Mouse (Mus musculus) liver, adult 2 months (tissue): ENCODE data around the gene Ggt6. TPM values are rescaled to one million over a fixed set of nuclear protein-coding genes. Genes with fewer than 3 reads are reported as not detected.

Source experiments
- DNase-seq: peaks from one replicate; pipeline ENCODE4 v3.0.0-alpha.2; 2011; ENCODE audit warnings: low read depth, low spot score; ENCODE audit errors: extremely low read depth
- H3K27ac ChIP-seq: fragments of 200-500 bp; replicated peaks from 2 replicates; pipeline ENCODE4 v1.5.1; 2012; ENCODE audit warnings: low read depth, mild to moderate bottlenecking, control low read depth, inconsistent platforms, low read length; ENCODE audit not compliant: insufficient read depth
- H3K27me3 ChIP-seq: fragments of 200-500 bp; 2 replicates; pipeline ENCODE4 v1.6.1; 2012; ENCODE audit warnings: mild to moderate bottlenecking, moderate library complexity, low read length, inconsistent platforms; ENCODE audit not compliant: control insufficient read depth, insufficient read depth
- H3K36me3 ChIP-seq: fragments of 200-500 bp; 2 replicates; pipeline ENCODE4 v1.6.1; 2012; ENCODE audit warnings: low read length, inconsistent platforms; ENCODE audit not compliant: control insufficient read depth, insufficient read depth
- H3K4me1 ChIP-seq: fragments of 200-500 bp; 2 replicates; pipeline ENCODE4 v1.6.1; 2011; ENCODE audit warnings: low read length; ENCODE audit not compliant: control insufficient read depth, insufficient read depth
- H3K4me3 ChIP-seq: fragments of 200-500 bp; 2 replicates; pipeline ENCODE4 v1.5.1; 2011; ENCODE audit warnings: low read depth, mild to moderate bottlenecking, control low read depth, low read length, moderate library complexity; ENCODE audit not compliant: insufficient read depth
- H3K79me2 ChIP-seq: fragments of 200-500 bp; 2 replicates; pipeline ENCODE4 v1.6.1; 2012; ENCODE audit warnings: inconsistent platforms, mild to moderate bottlenecking, low read length, moderate library complexity; ENCODE audit not compliant: control insufficient read depth, insufficient read depth
- H3K9ac ChIP-seq: fragments of 200-500 bp; 2 replicates; pipeline ENCODE4 v1.6.1; 2012; ENCODE audit warnings: low read depth, mild to moderate bottlenecking, control low read depth, inconsistent platforms, low read length
- CTCF ChIP-seq: fragments of 200-500 bp; IDR thresholded peaks from 2 replicates; pipeline ENCODE4 v1.5.1; 2011; ENCODE audit warnings: low read depth, low read length, control low read depth
- POLR2A ChIP-seq: fragments of 200-500 bp; IDR thresholded peaks from 2 replicates; pipeline ENCODE4 v1.6.1; 2011; ENCODE audit warnings: low read length, control low read depth; ENCODE audit not compliant: insufficient read depth; ENCODE audit errors: extremely low read depth
- WGBS: fragments of 180-500 bp; shearing (Covaris S2); methylation state at CpG from one replicate; pipeline ENCODE4 v1.1.7; 2018; 5-methylcytosine and 5-hydroxymethylcytosine counted together
- polyA plus RNA-seq: library from polyadenylated mRNA; depleted of rRNA; stranded (reverse); fragments of >200 nt; gene quantifications from 2 replicates; pipeline ENCODE4 v1.2.3, GENCODE M21; 2012
- total RNA-seq: library from RNA; depleted of rRNA; stranded (reverse); fragments of >200 nt; gene quantifications from 2 replicates; pipeline ENCODE4 v1.2.3, GENCODE M21; 2014

Ggt6 gene
- total and polyA plus RNA-seq, 2 experiments = 13.6 to 33.7 TPM

DNA sequence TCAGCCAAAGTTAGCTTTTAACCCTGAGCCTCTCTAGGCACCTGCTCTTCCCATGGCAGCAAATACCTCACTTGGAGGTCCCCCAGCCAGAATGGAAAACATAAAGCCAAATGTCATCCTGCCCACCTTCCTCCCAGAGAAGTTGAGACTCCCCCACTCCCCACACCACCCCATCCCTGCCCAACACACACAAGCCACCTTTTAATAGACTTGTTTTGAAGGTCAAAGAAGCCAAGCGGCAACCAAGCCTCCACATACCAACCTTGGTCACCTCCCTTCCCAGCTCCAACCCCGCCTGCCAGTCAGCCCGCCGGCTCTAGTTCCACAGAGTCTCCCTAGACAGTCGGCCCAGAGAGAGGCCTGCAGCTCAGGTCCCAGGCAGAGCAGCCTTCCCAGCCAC is 33.3 kb upstream of the Ggt6 start:
- Histone ChIP-seq H3K79me2 (no peaks in the 10 kb centered on the region), H3K27me3 (no peaks in the 10 kb centered on the region), H3K27ac (no peak overlapping the region), H3K4me3 (no peak overlapping the region), H3K9ac (no peak overlapping the region), H3K36me3 (no peaks in the 10 kb centered on the region), H3K4me1 (no peaks in the 10 kb centered on the region)
- no peak for DNase-seq
- no peak for TF ChIP-seq POLR2A
- TF ChIP-seq CTCF = no peak
- WGBS = 81% methylated on average over 5 of the region's 5 CpGs

GRCm38 (mm10) chr11:72402969-72403368 is 32.4 kb upstream of the Ggt6 start:
- no peak overlapping the region for H3K9ac ChIP-seq
- WGBS = 96% methylated on average over 12 of the region's 12 CpGs
- TF ChIP-seq CTCF (no peak), POLR2A (no peak)
- no peak overlapping the region for H3K4me3 ChIP-seq
- H3K27ac ChIP-seq = no peak overlapping the region
- no peaks in the 10 kb centered on the region for H3K79me2 ChIP-seq
- H3K27me3 ChIP-seq = no peaks in the 10 kb centered on the region
- no peaks in the 10 kb centered on the region for H3K4me1 ChIP-seq
- no peaks in the 10 kb centered on the region for H3K36me3 ChIP-seq
- no peak for DNase-seq

DNA sequence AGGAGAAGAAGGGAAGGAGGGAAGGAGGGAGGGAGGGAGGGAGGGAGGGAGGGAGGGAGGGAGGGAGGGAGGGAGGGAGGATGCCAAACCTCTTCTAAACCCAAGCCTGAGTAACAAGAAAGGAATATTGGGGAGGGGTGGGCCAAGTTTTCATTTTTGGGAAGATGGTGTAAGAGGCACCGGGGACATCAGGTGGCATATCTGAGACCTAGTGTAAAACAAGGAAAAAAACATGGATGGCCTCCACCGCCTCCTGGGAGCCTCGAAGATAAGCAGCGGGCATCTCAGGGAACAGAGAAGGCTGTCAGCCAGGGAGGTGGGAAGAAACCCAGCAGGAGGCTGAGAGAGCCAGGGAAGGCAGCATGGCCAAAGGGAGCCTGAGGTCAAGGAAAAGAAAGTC is 29.8 kb upstream of the Ggt6 start:
- WGBS = 73% methylated on average over 4 of the region's 4 CpGs
- no peak for DNase-seq
- H3K4me3 ChIP-seq = no peak overlapping the region
- H3K27me3 ChIP-seq = no peaks in the 10 kb centered on the region
- H3K4me1 ChIP-seq = no peaks in the 10 kb centered on the region
- no peaks in the 10 kb centered on the region for H3K36me3 ChIP-seq
- TF ChIP-seq POLR2A (no peak), CTCF (no peak)
- H3K27ac ChIP-seq = no peak overlapping the region
- H3K9ac ChIP-seq = no peak overlapping the region
- no peaks in the 10 kb centered on the region for H3K79me2 ChIP-seq

- TF ChIP-seq CTCF (no peak), POLR2A (no peak)
- 75% methylated on average over 8 of the region's 8 CpGs for WGBS
Observed at GRCm38 (mm10) chr11:72406079-72406675, 29.1 kb upstream of the Ggt6 start.

GRCm38 (mm10) chr11:72407081-72407480 is 28.2 kb upstream of the Ggt6 start:
- Histone ChIP-seq H3K27me3 (no peaks in the 10 kb centered on the region), H3K79me2 (no peaks in the 10 kb centered on the region), H3K9ac (no peak overlapping the region), H3K4me3 (no peak overlapping the region), H3K36me3 (no peaks in the 10 kb centered on the region), H3K4me1 (peaks cover 4% of the 10 kb centered on the region; the same call in 1 of the 2 replicates), H3K27ac (no peak overlapping the region)
- TF ChIP-seq CTCF (no peak), POLR2A (no peak)
- no peak for DNase-seq
- 48% methylated on average over 3 of the region's 3 CpGs for WGBS

More at GRCm38 (mm10) chr11:72406079-72406675, 29.1 kb upstream of the Ggt6 start:
- Histone ChIP-seq H3K4me1 (peaks cover 4% of the 10 kb centered on the region; the same call in 1 of the 2 replicates), H3K36me3 (no peaks in the 10 kb centered on the region), H3K4me3 (no peak overlapping the region), H3K79me2 (no peaks in the 10 kb centered on the region), H3K27me3 (no peaks in the 10 kb centered on the region), H3K9ac (no peak overlapping the region), H3K27ac (no peak overlapping the region)
- DNase-seq = no peak

DNA sequence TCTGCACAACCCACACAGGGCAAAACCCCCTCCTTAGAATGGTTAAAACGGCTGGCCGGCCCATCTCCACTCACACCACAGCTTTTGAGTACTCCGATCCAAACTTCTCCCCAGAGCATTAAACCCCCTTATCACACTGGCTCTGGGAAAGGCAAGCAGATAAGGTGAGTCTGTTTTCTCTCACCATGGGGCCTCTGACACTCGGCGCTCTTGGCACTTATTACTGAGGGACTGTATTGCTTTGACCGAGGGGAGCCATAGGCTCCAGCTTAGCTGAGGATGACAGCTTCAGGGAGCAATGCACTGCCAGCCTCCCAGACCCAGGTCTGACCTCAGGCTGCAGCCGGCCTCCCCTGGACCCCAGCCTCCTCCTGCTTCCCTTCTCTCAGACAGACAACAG is 27.8 kb upstream of the Ggt6 start:
- TF ChIP-seq CTCF = no peak
- H3K9ac ChIP-seq = no peak overlapping the region

More for the DNA sequence above, 27.8 kb upstream of the Ggt6 start:
- DNase-seq = no peak
- Histone ChIP-seq H3K36me3 (no peaks in the 10 kb centered on the region), H3K79me2 (no peaks in the 10 kb centered on the region), H3K4me3 (no peak overlapping the region), H3K27ac (no peak overlapping the region), H3K27me3 (no peaks in the 10 kb centered on the region), H3K4me1 (peaks cover 4% of the 10 kb centered on the region; the same call in 1 of the 2 replicates)
- WGBS = 51% methylated on average over 7 of the region's 7 CpGs
